Mouse (Mus musculus) forebrain, embryonic 14.5 days (tissue): ENCODE measurements around the gene Hoxb1. TPM values are rescaled to one million over a fixed set of nuclear protein-coding genes. Genes with fewer than 3 reads are reported as not detected.

ENCODE experiments used
- ATAC-seq: fragments of 200-750 bp; cut with Nextera tagmentation; 2 replicates; pipeline ENCODE4 v1.8.0; 2017; ENCODE audit warnings: mild to moderate bottlenecking, moderate library complexity
- DNase-seq: peaks from one replicate; pipeline ENCODE4 v3.0.0-alpha.2; 2015; ENCODE audit warnings: low spot score
- H3K27ac ChIP-seq: fragments of 300-500 bp; sonication (generic); 2 replicates; pipeline ENCODE4 v1.5.1; 2014; ENCODE audit warnings: low read depth, mild to moderate bottlenecking, control low read depth, low read length, moderate library complexity
- H3K27me3 ChIP-seq: fragments of 300-500 bp; sonication (generic); replicated peaks from 2 replicates; pipeline ENCODE4 v1.6.1; 2014; ENCODE audit warnings: low read length, control low read depth, mixed read lengths; ENCODE audit not compliant: control insufficient read depth, insufficient read depth
- H3K36me3 ChIP-seq: fragments of 300-500 bp; sonication (generic); 2 replicates; pipeline ENCODE4 v1.6.1; 2014; ENCODE audit warnings: low read length, control low read depth; ENCODE audit not compliant: control insufficient read depth, insufficient read depth
- H3K4me1 ChIP-seq: fragments of 300-500 bp; sonication (generic); 2 replicates; pipeline ENCODE4 v1.6.1; 2014; ENCODE audit warnings: antibody characterized with exemption, low read length, control low read depth; ENCODE audit not compliant: control insufficient read depth, insufficient read depth
- H3K4me2 ChIP-seq: fragments of 300-500 bp; sonication (generic); 2 replicates; pipeline ENCODE4 v1.6.1; 2014; ENCODE audit warnings: mild to moderate bottlenecking, control low read depth, low read length
- H3K4me3 ChIP-seq: fragments of 300-500 bp; sonication (generic); 2 replicates; pipeline ENCODE4 v1.5.1; 2014; ENCODE audit warnings: low read depth, low read length, control low read depth
- H3K9ac ChIP-seq: fragments of 300-500 bp; sonication (generic); 2 replicates; pipeline ENCODE4 v1.6.1; 2014; ENCODE audit warnings: mild to moderate bottlenecking, low read length, control low read depth, moderate library complexity
- H3K9me3 ChIP-seq: fragments of 300-500 bp; sonication (generic); replicated peaks from 2 replicates; pipeline ENCODE4 v1.6.1; 2016; ENCODE audit warnings: low read length, control low read depth, mixed read lengths; ENCODE audit not compliant: control insufficient read depth
- WGBS: fragments of 180-500 bp; shearing (Covaris S2); extraction: QIAGEN DNeasy Blood & Tissue Kit; methylation state at CpG from one replicate; pipeline ENCODE4 v1.1.7; 2014; 5-methylcytosine and 5-hydroxymethylcytosine counted together
- polyA plus RNA-seq: library from polyadenylated mRNA; unstranded; fragments of >200 nt; fragmentation: Nextera tagmentation; extraction: Ambion mirVana; gene quantifications from 2 replicates; pipeline ENCODE4 v1.2.1, GENCODE M21; 2014

Hoxb1 gene
- polyA plus RNA-seq, 1 experiment from 2014 or later, result not detected

- Histone ChIP-seq H3K27me3 (peaks cover 91% of the 10 kb centered on the region), H3K9ac (no peak overlapping the region), H3K36me3 (no peaks in the 10 kb centered on the region), H3K27ac (no peak overlapping the region), H3K4me3 (no peak overlapping the region), H3K4me2 (no peak overlapping the region), H3K9me3 (no peaks in the 10 kb centered on the region), H3K4me1 (no peaks in the 10 kb centered on the region)
- no peak for ATAC-seq
- no peak for DNase-seq
- under 1% methylated on average over 22 of the region's 22 CpGs for WGBS
These were observed 13.7 kb upstream of the Hoxb1 start for GRCm38 (mm10) chr11:96351831-96352230.

GRCm38 (mm10) chr11:96352691-96353521 is 12.6 kb upstream of the Hoxb1 start:
- no peaks in the 10 kb centered on the region for H3K36me3 ChIP-seq
- H3K27me3 ChIP-seq, result peaks cover 94% of the 10 kb centered on the region
- no peak for DNase-seq
- under 1% methylated on average over 66 of the region's 75 CpGs for WGBS
- no peak overlapping the region for H3K27ac ChIP-seq
- H3K4me3 ChIP-seq, result no peak overlapping the region
- ATAC-seq, result no peak
- no peaks in the 10 kb centered on the region for H3K4me1 ChIP-seq
- H3K9ac ChIP-seq, result no peak overlapping the region
- no peaks in the 10 kb centered on the region for H3K9me3 ChIP-seq
- no peak overlapping the region for H3K4me2 ChIP-seq

- Histone ChIP-seq H3K27ac (no peak overlapping the region), H3K27me3 (peaks cover 94% of the 10 kb centered on the region), H3K9me3 (no peaks in the 10 kb centered on the region), H3K9ac (no peak overlapping the region), H3K4me2 (no peak overlapping the region), H3K36me3 (no peaks in the 10 kb centered on the region), H3K4me1 (no peaks in the 10 kb centered on the region), H3K4me3 (no peak overlapping the region)
- no peak for ATAC-seq
- under 1% methylated on average over 14 of the region's 14 CpGs for WGBS
- DNase-seq, result no peak
These were observed 12.1 kb upstream of the Hoxb1 start for GRCm38 (mm10) chr11:96353522-96353841.

GRCm38 (mm10) chr11:96353939-96354338 is 11.6 kb upstream of the Hoxb1 start:
- peaks cover 93% of the 10 kb centered on the region for H3K27me3 ChIP-seq
- DNase-seq (no peak), ATAC-seq (no peak)
- no peak overlapping the region for H3K4me2 ChIP-seq
- no peak overlapping the region for H3K9ac ChIP-seq
- no peaks in the 10 kb centered on the region for H3K4me1 ChIP-seq
- H3K9me3 ChIP-seq, result no peaks in the 10 kb centered on the region
- 6% methylated on average over 8 of the region's 8 CpGs for WGBS
- H3K36me3 ChIP-seq, result no peaks in the 10 kb centered on the region
- no peak overlapping the region for H3K27ac ChIP-seq
- H3K4me3 ChIP-seq, result no peak overlapping the region

GRCm38 (mm10) chr11:96354376-96354775 is 11.2 kb upstream of the Hoxb1 start:
- H3K27me3 ChIP-seq, result peaks cover 92% of the 10 kb centered on the region
- no peaks in the 10 kb centered on the region for H3K9me3 ChIP-seq
- ATAC-seq (no peak), DNase-seq (no peak)
- under 1% methylated on average over 25 of the region's 25 CpGs for WGBS
- no peaks in the 10 kb centered on the region for H3K4me1 ChIP-seq
- H3K9ac ChIP-seq, result no peak overlapping the region
- H3K27ac ChIP-seq, result no peak overlapping the region
- H3K36me3 ChIP-seq, result no peaks in the 10 kb centered on the region
- no peak overlapping the region for H3K4me3 ChIP-seq
- no peak overlapping the region; the same call in 1 of the 2 replicates for H3K4me2 ChIP-seq

- Histone ChIP-seq H3K27ac (no peak overlapping the region), H3K4me2 (no peak overlapping the region; the same call in 1 of the 2 replicates)
These were observed 10.7 kb upstream of the Hoxb1 start for GRCm38 (mm10) chr11:96354801-96355311.

GRCm38 (mm10) chr11:96363807-96364206 is 1.7 kb upstream of the Hoxb1 start:
- 1% methylated on average over 5 of the region's 5 CpGs for WGBS
- H3K27me3 ChIP-seq, result peaks cover 89% of the 10 kb centered on the region

More at GRCm38 (mm10) chr11:96354801-96355311, 10.7 kb upstream of the Hoxb1 start:
- H3K4me3 ChIP-seq, result no peak overlapping the region
- no peaks in the 10 kb centered on the region for H3K4me1 ChIP-seq
- no peaks in the 10 kb centered on the region for H3K36me3 ChIP-seq
- DNase-seq (no peak), ATAC-seq (no peak)
- H3K27me3 ChIP-seq, result peaks cover 92% of the 10 kb centered on the region
- 4% methylated on average over 9 of the region's 9 CpGs for WGBS
- no peak overlapping the region for H3K9ac ChIP-seq
- no peaks in the 10 kb centered on the region for H3K9me3 ChIP-seq

GRCm38 (mm10) chr11:96366092-96367041 is 815 bp downstream of the Hoxb1 start:
- no peak overlapping the region for H3K4me2 ChIP-seq
- 2% methylated on average over 47 of the region's 47 CpGs for WGBS
- ATAC-seq, result no peak
- no peak for DNase-seq
- no peaks in the 10 kb centered on the region for H3K4me1 ChIP-seq
- peaks cover 96% of the 10 kb centered on the region for H3K27me3 ChIP-seq
- H3K27ac ChIP-seq, result no peak overlapping the region
- H3K36me3 ChIP-seq, result no peaks in the 10 kb centered on the region
- no peak overlapping the region for H3K4me3 ChIP-seq
- H3K9me3 ChIP-seq, result no peaks in the 10 kb centered on the region
- no peak overlapping the region for H3K9ac ChIP-seq

More at GRCm38 (mm10) chr11:96363807-96364206, 1.7 kb upstream of the Hoxb1 start:
- Histone ChIP-seq H3K36me3 (no peaks in the 10 kb centered on the region), H3K4me2 (no peak overlapping the region), H3K4me1 (no peaks in the 10 kb centered on the region), H3K4me3 (no peak overlapping the region), H3K9me3 (no peaks in the 10 kb centered on the region), H3K9ac (no peak overlapping the region), H3K27ac (no peak overlapping the region)
- ATAC-seq, result no peak
- DNase-seq, result no peak
